Mouse (Mus musculus) bone marrow, adult 2 months (tissue): ENCODE results near the gene Tshz2.

ENCODE experiments used
- CTCF ChIP-seq: fragments of 200-500 bp; IDR thresholded peaks from 2 replicates; pipeline ENCODE4 v1.5.1; 2011; ENCODE audit warnings: low read length, control low read depth; ENCODE audit not compliant: control insufficient read depth, insufficient read depth
- POLR2A ChIP-seq: fragments of 200-500 bp; IDR thresholded peaks from 2 replicates; pipeline ENCODE4 v1.6.1; 2011; ENCODE audit warnings: low read depth, mild to moderate bottlenecking, control low read depth, low read length, borderline replicate concordance; ENCODE audit not compliant: control insufficient read depth

GRCm38 (mm10) chr2:169998878-169999337 is 366.1 kb downstream of the Tshz2 start:
- TF ChIP-seq POLR2A: no peak
- no peak for TF ChIP-seq CTCF
